Mouse (Mus musculus): Measurements from ENCODE around the gene Cnnm4. TPM values are rescaled to one million over a fixed set of nuclear protein-coding genes. Genes with fewer than 3 reads are reported as not detected.

Gene Cnnm4
- polyA plus RNA-seq, 1 experiment: 5.5 TPM

Other genes starting within 250 kb of the Cnnm4 start
- gene Uggt1, start 226.9 kb upstream of the Cnnm4 start, polyA plus RNA-seq (2012; rRNA removed): 37.2 and 50.7 TPM in 2 replicates
- gene Neurl3, start 196.9 kb upstream of the Cnnm4 start, polyA plus RNA-seq (2012; rRNA removed): 6.9 and 7.1 TPM in 2 replicates
- gene Arid5a, start 163.9 kb upstream of the Cnnm4 start, polyA plus RNA-seq (2012; rRNA removed): 8.1 and 8.4 TPM in 2 replicates
- 51.8 and 56.4 TPM in 2 replicates for gene Kansl3, start 102.4 kb upstream of the Cnnm4 start, polyA plus RNA-seq (2012; rRNA removed)
- gene Fer1l5, start 99.3 kb upstream of the Cnnm4 start, polyA plus RNA-seq (2012; rRNA removed): 0.13 and 0.20 TPM in 2 replicates
- 18.6 and 19.3 TPM in 2 replicates for gene Lman2l, start 26.3 kb upstream of the Cnnm4 start, polyA plus RNA-seq (2012; rRNA removed)
- gene Cnnm3, start 40.2 kb downstream of the Cnnm4 start, polyA plus RNA-seq (2012; rRNA removed): 19.3 and 25.6 TPM in 2 replicates
- gene Ankrd23, start 65.3 kb downstream of the Cnnm4 start, polyA plus RNA-seq (2012; rRNA removed): 9.3 and 13.5 TPM in 2 replicates
- not detected in 2 replicates for gene Gm42417, start 67.8 kb downstream of the Cnnm4 start, polyA plus RNA-seq (2012; rRNA removed)
- gene Ankrd39, start 75.8 kb downstream of the Cnnm4 start, polyA plus RNA-seq (2012; rRNA removed): 17.7 and 19.5 TPM in 2 replicates
- 20.6 and 21.9 TPM in 2 replicates for gene Sema4c, start 86.7 kb downstream of the Cnnm4 start, polyA plus RNA-seq (2012; rRNA removed)
- gene Fam178b, start 211.6 kb downstream of the Cnnm4 start, polyA plus RNA-seq (2012; rRNA removed): 6.8 and 10.5 TPM in 2 replicates
- 453 and 480 TPM in 2 replicates for gene Cox5b, start 219.8 kb downstream of the Cnnm4 start, polyA plus RNA-seq (2012; rRNA removed)
- 0.11 TPM in 1 of 2 replicates, not detected in the other for gene 4933424G06Rik, start 238.5 kb downstream of the Cnnm4 start, polyA plus RNA-seq (2012; rRNA removed)
- 102 and 123 TPM in 2 replicates for gene Actr1b, start 242.8 kb downstream of the Cnnm4 start, polyA plus RNA-seq (2012; rRNA removed)